Mouse (Mus musculus) thymus, postnatal 25 days (tissue): Measurements from ENCODE around the gene Rfpl4b.
"Not testable (repeated sequence)": the region's sequence is repeated elsewhere in the genome, so short reads cannot be mapped to it uniquely, and the experiment has no call there.

ENCODE experiments used
- DNase-seq: peaks from one replicate; pipeline ENCODE4 v3.0.0; 2022

The Rfpl4b gene

DNA sequence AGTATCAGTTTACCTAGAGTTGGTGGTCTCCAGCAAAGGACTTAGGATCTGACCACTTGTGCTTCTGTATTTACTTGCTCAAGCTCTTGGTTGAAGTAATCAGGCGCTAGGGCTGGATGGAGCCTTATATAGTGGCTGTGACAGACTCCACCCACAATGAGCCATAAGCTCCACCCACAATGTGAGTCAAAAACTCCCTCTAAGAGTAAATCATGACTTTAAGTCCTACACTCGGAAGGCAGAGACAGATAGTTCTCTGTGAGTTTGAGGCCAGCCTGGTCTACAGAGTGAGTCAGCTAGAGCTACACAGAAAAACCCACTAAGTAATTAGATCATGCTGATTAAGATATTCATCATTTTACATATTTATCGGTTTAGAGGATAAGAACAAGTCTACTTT, at the start of gene Rfpl4b:
Rfpl4b (minus strand) TSS at position 101 of the 400 bp plus-strand sequence.
- no peak for DNase-seq

- DNase-seq = no peak
Measured at GRCm38 (mm10) chr10:38855186-38855585, 33.6 kb upstream of the Rfpl4b start.

- DNase-seq = not testable (repeated sequence)
Measured at GRCm38 (mm10) chr10:38850006-38850405, 28.4 kb upstream of the Rfpl4b start.

- peak; percentile 49 for DNase-seq
Measured at GRCm38 (mm10) chr10:38848884-38849499, 27.4 kb upstream of the Rfpl4b start.

DNA sequence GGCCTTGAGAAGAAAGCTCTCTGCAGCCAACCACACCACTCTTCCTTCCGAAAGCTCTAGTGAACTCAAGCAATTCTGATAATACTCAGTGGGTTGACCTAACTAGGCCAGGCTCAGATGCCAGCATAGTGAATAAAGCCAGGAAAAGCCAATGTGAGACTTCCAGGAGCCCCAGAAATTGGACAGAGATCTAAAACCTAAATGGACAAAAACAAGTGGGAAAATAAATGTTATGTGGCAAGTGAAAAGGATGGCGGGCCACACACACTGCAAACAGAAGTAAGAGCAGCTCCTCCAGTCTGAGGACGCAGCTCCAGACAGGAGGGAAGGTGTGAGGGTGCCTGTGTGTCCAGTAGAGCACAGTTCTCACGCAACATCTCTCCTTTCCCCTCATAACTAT, 26.7 kb upstream of the Rfpl4b start:
- DNase-seq = no peak

DNA sequence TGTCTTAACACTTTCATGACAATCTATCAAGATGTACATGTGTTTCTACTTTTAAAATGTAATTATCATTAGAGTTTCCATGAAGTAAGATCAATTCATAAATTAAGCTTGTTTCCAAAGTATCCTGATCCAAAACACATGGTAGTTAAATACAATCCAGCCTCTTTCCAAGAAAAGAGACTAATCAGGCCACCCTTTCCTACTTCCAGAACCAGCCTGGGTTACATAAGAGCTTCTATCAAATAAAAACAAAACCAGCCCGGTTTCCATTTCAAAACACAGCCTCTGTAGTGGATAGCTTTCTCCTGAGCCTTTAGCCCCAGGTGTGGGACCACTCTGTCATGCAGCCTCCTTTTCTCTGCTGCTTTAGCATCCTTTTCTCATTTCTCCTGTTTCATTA, 2.2 kb upstream of the Rfpl4b start:
- DNase-seq = no peak

- DNase-seq = no peak
Measured at GRCm38 (mm10) chr10:38806056-38806455, 15.5 kb downstream of the Rfpl4b start.

- no peak for DNase-seq
Measured at GRCm38 (mm10) chr10:38804047-38804446, 17.5 kb downstream of the Rfpl4b start.

DNA sequence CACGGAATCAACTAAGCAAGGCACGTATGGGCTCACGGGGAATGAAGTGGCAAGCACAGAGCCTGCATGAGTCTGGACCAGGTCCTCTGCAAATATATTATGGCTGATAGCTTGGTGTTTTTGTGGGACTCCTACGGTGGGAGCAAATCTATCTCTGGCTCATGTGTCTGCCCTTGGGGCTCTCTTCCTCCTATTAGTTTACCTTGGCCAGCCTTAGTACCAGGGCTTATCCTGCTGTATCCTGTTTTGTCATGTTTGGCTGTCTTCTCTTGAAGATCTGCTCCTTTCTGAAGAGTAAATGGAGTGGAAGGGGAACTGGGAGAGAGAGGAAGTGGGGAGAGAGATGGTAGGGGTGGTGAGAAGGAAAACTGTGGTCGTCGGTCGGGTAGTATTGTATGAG, 18.3 kb downstream of the Rfpl4b start:
- no peak for DNase-seq

GRCm38 (mm10) chr10:38788612-38789011, 33.0 kb downstream of the Rfpl4b start:
- DNase-seq = no peak
